Mouse (Mus musculus): ENCODE measurements around the gene Mrpl58. TPM values are rescaled to one million over a fixed set of nuclear protein-coding genes. Genes with fewer than 3 reads are reported as not detected.

Gene Mrpl58
- polyA plus RNA-seq, 1 experiment from 2014 or later: 224 TPM

DNA sequence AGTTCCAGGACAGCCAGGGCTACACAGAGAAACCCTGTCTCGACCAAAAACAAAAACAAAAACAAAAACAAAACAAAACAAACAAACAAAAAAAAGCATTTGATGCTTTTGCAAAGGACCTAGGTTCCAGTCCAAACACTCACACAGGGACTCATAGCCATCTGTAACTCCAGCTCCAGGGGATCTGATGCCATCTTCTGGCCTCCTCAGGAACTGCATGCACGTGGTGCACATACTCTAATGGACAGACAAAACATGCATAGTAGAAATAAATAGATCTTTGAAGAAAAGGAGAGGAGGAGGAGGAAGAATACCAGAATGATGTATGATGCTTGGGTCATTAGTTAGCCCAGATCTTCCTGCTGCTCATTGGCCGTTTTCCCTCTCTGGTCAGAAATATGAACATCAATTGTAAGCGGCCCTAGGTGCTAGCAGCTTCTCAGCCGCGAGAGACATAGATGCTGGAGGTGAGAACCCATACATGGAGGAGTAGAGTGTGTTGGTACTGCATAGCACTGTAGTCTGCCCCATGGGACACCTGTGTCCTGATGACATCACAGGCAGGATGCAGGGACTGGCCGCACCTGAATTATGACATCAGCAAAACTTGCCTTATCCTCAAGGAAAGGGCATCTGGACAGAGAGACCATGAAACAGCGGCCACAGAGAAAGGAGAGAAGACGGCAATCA, 36.5 kb downstream of the Mrpl58 start, which contains the start of gene Trim80:
Gene Trim80, plus strand, starts transcription at position 640 of the 690 bp plus-strand sequence.
- Histone ChIP-seq H3K27ac (ENCODE audit: low read depth) (no peak within 1 kb of the TSS), H3K9me3 (ENCODE audit: control insufficient read depth, low read length) (no peaks in the 10 kb centered on the region), H3K4me3 (ENCODE audit: low read depth, low read length) (no peak within 1 kb of the TSS), H3K4me1 (replicated peaks; ENCODE audit: control insufficient read depth, insufficient read depth, low read length) (0 out of 2 replicates have a peak, but pooled peaks cover 7% of the 10 kb centered on the region), H3K9ac (ENCODE audit: low read length) (no peak within 1 kb of the TSS), H3K27me3 (replicated peaks; ENCODE audit: control insufficient read depth, insufficient read depth, low read length) (no peaks in the 10 kb centered on the region), H3K36me3 (ENCODE audit: control insufficient read depth, insufficient read depth, low read length) (no peaks in the 10 kb centered on the region), H3K4me2 (ENCODE audit: low read length) (no peak within 1 kb of the TSS)
- 92% methylated on average over 9 of the region's 9 CpGs for WGBS
- no peak for ATAC-seq (replicated peaks; ENCODE audit: low FRiP score, low TSS enrichment, low read depth)
- no peak for DNase-seq (ENCODE audit: low spot score)

DNA sequence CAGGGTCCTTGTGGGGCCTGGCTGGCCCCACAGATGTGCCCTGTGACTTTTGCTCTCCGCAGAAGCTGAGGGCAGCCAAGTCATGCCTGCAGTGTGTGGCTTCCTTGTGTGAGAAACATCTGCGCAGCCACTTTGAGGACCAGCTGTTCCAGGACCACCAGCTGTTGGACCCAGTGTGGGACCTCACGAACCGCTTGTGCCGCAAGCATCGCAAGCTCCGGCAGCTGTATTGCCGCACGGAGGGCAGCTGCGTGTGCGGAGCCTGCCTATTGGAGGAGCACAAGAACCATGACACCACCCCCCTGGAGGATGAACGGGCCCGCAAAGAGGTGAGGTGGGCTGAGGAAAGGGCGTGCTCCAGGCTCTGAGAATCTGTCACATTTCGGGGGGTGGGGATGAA, 37.9 kb downstream of the Mrpl58 start:
- Histone ChIP-seq H3K4me2 (ENCODE audit: low read length) (no peak overlapping the region), H3K27me3 (replicated peaks; ENCODE audit: control insufficient read depth, insufficient read depth, low read length) (no peaks in the 10 kb centered on the region), H3K9ac (ENCODE audit: low read length) (no peak overlapping the region), H3K4me1 (replicated peaks; ENCODE audit: control insufficient read depth, insufficient read depth, low read length) (0 out of 2 replicates have a peak, but pooled peaks cover 2% of the 10 kb centered on the region), H3K9me3 (ENCODE audit: control insufficient read depth, low read length) (no peaks in the 10 kb centered on the region), H3K27ac (ENCODE audit: low read depth) (no peak overlapping the region), H3K36me3 (ENCODE audit: control insufficient read depth, insufficient read depth, low read length) (no peaks in the 10 kb centered on the region), H3K4me3 (ENCODE audit: low read depth, low read length) (no peak overlapping the region)
- WGBS: 42% methylated on average over 15 of the region's 15 CpGs
- ATAC-seq (replicated peaks; ENCODE audit: low FRiP score, low TSS enrichment, low read depth) (no peak), DNase-seq (ENCODE audit: low spot score) (no peak)

DNA sequence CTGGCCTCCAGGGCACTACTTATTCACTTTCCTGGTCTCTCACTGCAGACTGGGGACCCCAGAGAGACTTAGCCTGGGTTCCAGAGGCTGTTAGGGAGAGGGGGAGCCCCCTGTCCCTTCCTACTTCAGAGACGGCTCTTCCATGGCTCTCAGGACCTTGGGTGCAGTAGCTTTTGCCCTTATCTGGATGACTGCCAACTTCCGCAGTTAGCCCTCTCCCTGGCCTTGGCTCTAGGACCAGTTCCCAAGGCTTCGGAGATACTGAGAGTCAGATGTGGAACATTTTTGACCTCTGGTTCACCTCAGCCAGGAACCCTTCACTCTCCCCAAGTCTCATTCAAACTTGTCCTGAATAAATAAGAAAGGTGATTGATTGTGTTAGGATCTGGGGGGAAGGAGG, 43.4 kb downstream of the Mrpl58 start:
- no peak overlapping the region for H3K9ac ChIP-seq (ENCODE audit: low read length)
- no peaks in the 10 kb centered on the region for H3K36me3 ChIP-seq (ENCODE audit: control insufficient read depth, insufficient read depth, low read length)
- H3K4me3 ChIP-seq (ENCODE audit: low read depth, low read length): no peak overlapping the region
- peaks cover 12% of the 10 kb centered on the region for H3K4me1 ChIP-seq (replicated peaks; ENCODE audit: control insufficient read depth, insufficient read depth, low read length)
- H3K27ac ChIP-seq (ENCODE audit: low read depth): no peak overlapping the region
- DNase-seq (ENCODE audit: low spot score) (peak; percentile 51), ATAC-seq (replicated peaks; ENCODE audit: low FRiP score, low TSS enrichment, low read depth) (no peak)
- no peak overlapping the region for H3K4me2 ChIP-seq (ENCODE audit: low read length)
- 41% methylated on average over 3 of the region's 3 CpGs for WGBS
- no peaks in the 10 kb centered on the region for H3K27me3 ChIP-seq (replicated peaks; ENCODE audit: control insufficient read depth, insufficient read depth, low read length)
- no peaks in the 10 kb centered on the region for H3K9me3 ChIP-seq (ENCODE audit: control insufficient read depth, low read length)

DNA sequence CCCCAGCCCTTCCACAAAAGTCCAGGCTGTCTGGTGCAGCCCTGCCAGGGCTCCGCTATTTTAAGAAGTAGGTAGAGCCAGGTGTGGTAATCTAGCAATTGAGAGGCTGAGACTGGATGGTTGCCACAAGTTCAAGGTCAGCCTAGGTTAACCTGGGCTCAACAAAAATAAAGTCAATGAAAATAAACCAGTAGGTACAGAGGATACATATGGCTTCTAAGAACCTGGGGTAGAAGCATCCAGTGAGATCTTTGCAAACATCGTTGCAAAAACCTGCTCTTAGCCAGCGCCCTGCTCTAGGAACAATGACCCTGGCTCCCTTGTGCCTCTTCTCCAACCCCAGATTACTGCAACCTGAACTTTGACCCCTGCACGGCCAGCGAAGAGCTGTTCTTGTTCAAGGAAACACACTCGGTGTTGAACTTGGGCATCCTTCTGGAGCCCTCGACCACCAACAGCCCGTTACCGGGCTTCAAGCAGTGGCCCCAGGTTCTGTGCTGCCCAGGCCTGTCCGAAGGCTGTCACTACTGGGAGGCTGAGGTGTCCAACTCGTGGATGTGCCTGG, 43.9 kb downstream of the Mrpl58 start:
- H3K4me3 ChIP-seq (ENCODE audit: low read depth, low read length): no peak overlapping the region
- H3K27me3 ChIP-seq (replicated peaks; ENCODE audit: control insufficient read depth, insufficient read depth, low read length): no peaks in the 10 kb centered on the region
- no peak overlapping the region for H3K9ac ChIP-seq (ENCODE audit: low read length)
- peaks cover 12% of the 10 kb centered on the region for H3K4me1 ChIP-seq (replicated peaks; ENCODE audit: control insufficient read depth, insufficient read depth, low read length)
- ATAC-seq (replicated peaks; ENCODE audit: low FRiP score, low TSS enrichment, low read depth) (no peak), DNase-seq (ENCODE audit: low spot score) (peak; percentile 48)
- 76% methylated on average over 11 of the region's 11 CpGs for WGBS
- no peaks in the 10 kb centered on the region for H3K36me3 ChIP-seq (ENCODE audit: control insufficient read depth, insufficient read depth, low read length)
- no peaks in the 10 kb centered on the region for H3K9me3 ChIP-seq (ENCODE audit: control insufficient read depth, low read length)
- H3K4me2 ChIP-seq (ENCODE audit: low read length): no peak overlapping the region
- H3K27ac ChIP-seq (ENCODE audit: low read depth): no peak overlapping the region

DNA sequence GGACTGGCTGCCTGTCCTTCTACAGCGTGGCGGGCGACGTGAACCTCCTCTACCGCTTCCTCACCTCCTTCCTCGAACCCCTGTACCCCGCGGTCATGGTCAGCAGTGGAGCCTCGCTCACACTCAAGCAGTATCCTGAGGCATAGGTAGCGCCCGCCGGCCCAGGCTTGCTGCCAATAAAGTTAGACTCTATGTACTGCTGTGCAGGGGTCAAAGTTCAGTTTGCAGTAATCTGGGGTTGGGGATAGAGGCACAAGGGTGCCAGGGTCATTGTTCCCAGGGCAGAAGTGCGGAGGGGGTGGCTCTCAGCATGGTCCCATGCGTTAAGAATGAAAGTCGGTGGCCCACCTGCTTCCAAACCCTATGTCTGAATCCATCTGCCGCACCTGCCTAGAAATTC, 44.5 kb downstream of the Mrpl58 start:
- no peak overlapping the region for H3K9ac ChIP-seq (ENCODE audit: low read length)

DNA sequence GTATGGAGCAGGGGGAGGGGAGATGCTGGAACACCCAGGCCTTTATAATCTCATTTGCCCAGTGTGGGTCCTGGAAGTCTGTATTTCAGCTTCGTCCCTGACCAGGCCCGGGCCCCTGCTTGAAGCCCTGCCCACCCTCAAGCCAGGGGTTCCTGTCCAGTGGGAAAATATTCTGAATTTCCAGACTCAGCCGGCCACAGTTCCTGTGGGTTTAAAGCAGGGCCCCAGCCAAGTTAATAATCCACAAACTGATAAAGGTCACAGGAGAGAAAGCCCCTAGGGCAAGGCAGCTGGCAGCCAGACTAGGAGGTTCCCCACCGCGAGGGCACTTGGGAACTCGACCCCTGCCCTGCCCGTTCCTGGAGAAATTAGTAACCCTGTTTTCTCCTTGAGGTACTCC, 45.4 kb downstream of the Mrpl58 start:
- Histone ChIP-seq H3K4me1 (replicated peaks; ENCODE audit: control insufficient read depth, insufficient read depth, low read length) (peaks cover 12% of the 10 kb centered on the region), H3K9ac (ENCODE audit: low read length) (no peak overlapping the region), H3K27me3 (replicated peaks; ENCODE audit: control insufficient read depth, insufficient read depth, low read length) (no peaks in the 10 kb centered on the region), H3K4me3 (ENCODE audit: low read depth, low read length) (no peak overlapping the region), H3K4me2 (ENCODE audit: low read length) (no peak overlapping the region), H3K36me3 (ENCODE audit: control insufficient read depth, insufficient read depth, low read length) (no peaks in the 10 kb centered on the region), H3K9me3 (ENCODE audit: control insufficient read depth, low read length) (no peaks in the 10 kb centered on the region), H3K27ac (ENCODE audit: low read depth) (peak overlapping the region; percentile 17; the same call in 1 of the 2 replicates)
- ATAC-seq (replicated peaks; ENCODE audit: low FRiP score, low TSS enrichment, low read depth) (no peak), DNase-seq (ENCODE audit: low spot score) (peak; percentile 49)
- 58% methylated on average over 7 of the region's 7 CpGs for WGBS

More for the DNA sequence above, 44.5 kb downstream of the Mrpl58 start:
- 83% methylated on average over 16 of the region's 16 CpGs for WGBS
- ATAC-seq (replicated peaks; ENCODE audit: low FRiP score, low TSS enrichment, low read depth): no peak
- peaks cover 12% of the 10 kb centered on the region for H3K4me1 ChIP-seq (replicated peaks; ENCODE audit: control insufficient read depth, insufficient read depth, low read length)
- H3K27ac ChIP-seq (ENCODE audit: low read depth): no peak overlapping the region
- no peaks in the 10 kb centered on the region for H3K9me3 ChIP-seq (ENCODE audit: control insufficient read depth, low read length)
- H3K4me3 ChIP-seq (ENCODE audit: low read depth, low read length): no peak overlapping the region
- no peaks in the 10 kb centered on the region for H3K36me3 ChIP-seq (ENCODE audit: control insufficient read depth, insufficient read depth, low read length)
- H3K4me2 ChIP-seq (ENCODE audit: low read length): no peak overlapping the region
- no peaks in the 10 kb centered on the region for H3K27me3 ChIP-seq (replicated peaks; ENCODE audit: control insufficient read depth, insufficient read depth, low read length)
- DNase-seq (ENCODE audit: low spot score): peak; percentile 46

DNA sequence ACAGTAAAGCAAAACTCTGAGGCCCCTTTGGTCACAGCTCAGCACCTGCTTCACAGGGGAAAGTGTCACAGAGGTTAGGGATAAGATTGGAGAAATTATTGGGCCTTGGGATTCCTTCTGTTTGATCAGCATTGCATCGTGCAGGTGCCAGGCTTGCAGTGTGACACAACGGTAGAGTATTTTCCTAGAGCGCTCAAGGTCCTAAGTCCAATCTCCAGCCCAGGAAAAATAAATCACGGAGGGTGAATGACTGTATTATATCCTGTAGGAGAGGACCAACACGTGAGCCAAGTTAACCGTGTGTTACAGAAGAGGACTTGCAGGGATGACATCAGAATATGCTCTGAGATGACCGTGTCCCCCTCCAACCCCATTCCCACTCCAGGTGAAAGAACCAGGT, 46.6 kb downstream of the Mrpl58 start:
- Histone ChIP-seq H3K4me3 (ENCODE audit: low read depth, low read length) (no peak overlapping the region), H3K4me2 (ENCODE audit: low read length) (no peak overlapping the region), H3K27ac (ENCODE audit: low read depth) (peak overlapping the region; percentile 45; the same call in 1 of the 2 replicates), H3K4me1 (replicated peaks; ENCODE audit: control insufficient read depth, insufficient read depth, low read length) (peaks cover 12% of the 10 kb centered on the region), H3K27me3 (replicated peaks; ENCODE audit: control insufficient read depth, insufficient read depth, low read length) (no peaks in the 10 kb centered on the region), H3K9ac (ENCODE audit: low read length) (no peak overlapping the region), H3K9me3 (ENCODE audit: control insufficient read depth, low read length) (no peaks in the 10 kb centered on the region), H3K36me3 (ENCODE audit: control insufficient read depth, insufficient read depth, low read length) (no peaks in the 10 kb centered on the region)
- DNase-seq (ENCODE audit: low spot score) (no peak), ATAC-seq (replicated peaks; ENCODE audit: low FRiP score, low TSS enrichment, low read depth) (peak; percentile 65)
- 69% methylated on average over 7 of the region's 7 CpGs for WGBS

DNA sequence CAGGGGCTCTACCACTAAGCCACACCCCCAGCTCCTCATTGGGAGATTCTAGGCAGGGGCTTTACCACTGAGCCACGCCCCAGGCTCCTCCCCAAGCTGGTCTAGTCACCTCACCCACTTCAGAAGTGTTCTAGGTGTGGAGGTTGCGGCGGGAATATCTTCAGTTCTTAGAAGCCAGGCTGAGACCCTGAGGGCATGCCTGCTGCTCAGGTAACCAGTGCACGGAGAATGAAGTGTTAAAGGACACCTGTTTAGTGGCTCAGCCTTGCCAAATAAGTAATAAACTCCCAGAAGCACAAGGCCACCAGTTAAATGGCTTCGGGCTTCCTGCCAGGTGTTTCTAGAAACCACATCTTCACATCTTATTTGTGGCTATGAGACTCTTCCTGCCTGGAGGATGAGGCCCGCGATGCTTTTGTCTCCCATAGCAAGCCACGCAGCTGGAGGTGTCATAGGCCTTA, 48.3 kb downstream of the Mrpl58 start:
- DNase-seq (ENCODE audit: low spot score) (no peak), ATAC-seq (replicated peaks; ENCODE audit: low FRiP score, low TSS enrichment, low read depth) (no peak)
- H3K27ac ChIP-seq (ENCODE audit: low read depth): no peak overlapping the region
- peaks cover 7% of the 10 kb centered on the region for H3K4me1 ChIP-seq (replicated peaks; ENCODE audit: control insufficient read depth, insufficient read depth, low read length)
- H3K9me3 ChIP-seq (ENCODE audit: control insufficient read depth, low read length): no peaks in the 10 kb centered on the region
- WGBS: 83% methylated on average over 8 of the region's 8 CpGs
- H3K36me3 ChIP-seq (ENCODE audit: control insufficient read depth, insufficient read depth, low read length): no peaks in the 10 kb centered on the region
- H3K9ac ChIP-seq (ENCODE audit: low read length): no peak overlapping the region
- H3K4me3 ChIP-seq (ENCODE audit: low read depth, low read length): no peak overlapping the region
- H3K4me2 ChIP-seq (ENCODE audit: low read length): no peak overlapping the region
- no peaks in the 10 kb centered on the region for H3K27me3 ChIP-seq (replicated peaks; ENCODE audit: control insufficient read depth, insufficient read depth, low read length)

Data from intestine, embryonic 14.5 days (tissue).